Mouse (Mus musculus): ENCODE measurements around the gene Ints3. TPM values are rescaled to one million over a fixed set of nuclear protein-coding genes. Genes with fewer than 3 reads are reported as not detected.

The Ints3 gene
- total RNA-seq (2015) (17.5 and 20.2 TPM in 2 replicates), total RNA-seq (2017) (21.6 and 24.7 TPM in 2 replicates)

DNA sequence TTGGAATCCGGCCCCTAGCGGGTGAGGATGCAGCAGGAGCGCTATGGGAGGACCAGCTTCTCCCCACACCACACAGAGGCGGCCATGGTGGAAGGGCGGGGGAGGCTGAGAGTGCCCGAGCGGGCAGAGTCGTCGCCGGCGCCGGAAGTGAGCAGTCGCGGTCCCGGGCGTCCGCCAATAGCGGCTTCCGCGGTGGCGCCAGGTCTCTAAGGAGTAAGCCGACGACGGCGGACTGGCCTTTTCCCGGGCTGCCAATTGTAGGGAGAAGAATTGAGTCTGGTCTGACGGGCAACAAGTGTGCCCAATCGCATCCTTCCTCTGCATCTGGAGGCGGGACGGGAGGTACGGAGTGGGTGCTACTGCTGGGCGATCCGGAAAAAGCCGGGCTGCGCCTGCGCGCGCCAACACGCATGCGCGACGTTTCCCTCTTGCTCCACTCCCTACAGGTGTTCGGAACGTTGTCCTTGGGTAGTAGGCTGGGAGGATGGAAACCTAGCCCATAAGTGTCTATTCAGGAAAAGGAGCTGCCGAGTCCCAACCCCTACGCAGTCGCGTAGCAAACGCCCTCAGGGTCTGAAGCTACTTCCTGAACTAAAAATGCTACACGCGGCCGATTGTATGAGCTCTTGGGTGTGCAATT lies at the start of gene Ints3:
Gene Ints3, minus strand, starts transcription at position 242 of the 640 bp plus-strand sequence.
- ATAC-seq (replicated peaks; ENCODE audit: poor library complexity), result peak; percentile 96

DNA sequence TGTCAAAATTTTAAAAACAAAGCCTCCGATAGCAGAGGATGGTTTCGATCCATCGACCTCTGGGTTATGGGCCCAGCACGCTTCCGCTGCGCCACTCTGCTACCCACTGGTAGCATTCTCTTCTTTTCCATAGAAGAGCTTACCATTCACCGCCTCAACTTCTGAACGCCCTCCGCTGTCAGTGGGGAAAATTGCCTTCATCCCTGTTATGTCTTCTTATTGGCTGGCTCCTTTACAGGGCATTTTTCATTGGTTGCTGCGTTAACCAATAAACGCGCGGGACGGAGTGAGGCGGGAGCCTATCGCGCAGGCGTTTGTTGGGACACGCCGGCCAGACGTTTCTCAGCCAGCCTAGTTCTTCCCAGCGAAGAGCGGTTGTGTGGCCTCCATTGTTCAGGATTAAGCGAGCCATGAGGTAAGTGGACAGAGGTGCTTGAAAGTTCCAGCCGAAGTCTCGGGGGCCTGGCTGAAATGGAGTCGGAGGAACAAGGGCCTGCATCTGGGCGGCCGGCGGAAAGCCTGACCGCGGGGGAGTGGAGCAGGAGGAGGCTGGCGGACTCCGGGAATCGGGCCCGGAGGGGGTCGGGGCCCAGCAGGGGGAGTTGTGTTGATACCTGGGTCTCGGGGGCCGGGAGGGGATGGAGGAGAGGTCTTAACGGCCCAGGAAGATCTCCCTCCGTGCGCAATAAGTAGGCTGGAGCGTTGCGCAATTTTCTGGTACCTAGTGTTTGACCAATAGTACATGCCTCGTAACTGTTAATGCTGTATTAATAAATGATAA lies 42.6 kb upstream of the Ints3 start, which contains the start of gene Ilf2:
Gene Ilf2, plus strand, starts transcription at position 296 of the 781 bp plus-strand sequence.
- ATAC-seq (replicated peaks; ENCODE audit: poor library complexity), result peak; percentile 97

DNA sequence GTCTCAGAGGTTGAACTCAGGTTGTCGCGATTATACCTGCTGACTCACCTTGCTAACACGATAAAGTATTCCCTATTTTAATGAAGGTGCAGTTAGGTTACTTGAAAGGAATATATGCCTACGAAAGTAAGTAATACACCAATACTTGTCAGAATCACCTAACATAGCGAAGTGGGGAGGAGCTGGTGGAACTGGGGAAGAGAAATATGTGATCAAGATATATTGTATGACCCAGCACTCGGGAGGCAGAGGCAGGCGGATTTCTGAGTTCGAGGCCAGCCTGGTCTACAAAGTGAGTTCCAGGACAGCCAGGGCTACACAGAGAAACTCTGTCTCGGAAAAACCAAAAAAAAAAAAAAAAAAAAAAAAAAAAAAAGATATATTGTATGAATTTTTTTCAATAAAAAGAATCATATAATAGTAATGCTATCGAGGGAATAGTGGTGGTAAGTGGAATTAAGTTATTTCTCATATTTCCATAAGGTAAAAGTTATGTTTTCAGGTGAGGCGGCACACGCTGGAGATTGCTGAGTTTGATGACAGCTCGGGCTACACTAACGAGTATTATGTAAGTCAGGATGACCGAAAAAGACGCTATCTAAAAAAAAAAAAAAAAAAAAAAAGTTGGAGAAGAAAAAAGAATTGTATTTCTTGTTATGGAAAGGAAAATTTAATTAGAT lies 41.9 kb upstream of the Ints3 start:
- ATAC-seq (replicated peaks; ENCODE audit: poor library complexity), result peak; percentile 9; the same call in 1 of the 2 replicates

DNA sequence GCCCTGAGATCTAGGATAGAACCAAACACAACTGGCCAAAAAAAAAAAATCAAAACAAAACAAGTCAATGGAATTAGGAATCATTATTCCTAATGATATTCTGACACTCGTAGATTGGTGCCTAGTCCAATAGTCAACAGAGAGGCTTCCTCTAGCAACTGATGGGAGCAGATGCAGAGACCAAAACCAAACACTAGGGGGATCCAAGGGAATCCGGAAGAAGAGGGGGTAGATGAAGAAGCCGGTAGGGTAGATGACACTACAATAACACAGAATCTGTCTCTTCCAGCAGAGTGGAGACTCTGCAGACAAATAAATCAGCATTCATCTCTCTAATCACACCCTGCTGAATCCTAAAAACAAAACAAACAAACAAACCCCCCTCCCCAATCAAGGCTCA lies 38.8 kb upstream of the Ints3 start:
- ATAC-seq (replicated peaks; ENCODE audit: poor library complexity), result peak; percentile 63

DNA sequence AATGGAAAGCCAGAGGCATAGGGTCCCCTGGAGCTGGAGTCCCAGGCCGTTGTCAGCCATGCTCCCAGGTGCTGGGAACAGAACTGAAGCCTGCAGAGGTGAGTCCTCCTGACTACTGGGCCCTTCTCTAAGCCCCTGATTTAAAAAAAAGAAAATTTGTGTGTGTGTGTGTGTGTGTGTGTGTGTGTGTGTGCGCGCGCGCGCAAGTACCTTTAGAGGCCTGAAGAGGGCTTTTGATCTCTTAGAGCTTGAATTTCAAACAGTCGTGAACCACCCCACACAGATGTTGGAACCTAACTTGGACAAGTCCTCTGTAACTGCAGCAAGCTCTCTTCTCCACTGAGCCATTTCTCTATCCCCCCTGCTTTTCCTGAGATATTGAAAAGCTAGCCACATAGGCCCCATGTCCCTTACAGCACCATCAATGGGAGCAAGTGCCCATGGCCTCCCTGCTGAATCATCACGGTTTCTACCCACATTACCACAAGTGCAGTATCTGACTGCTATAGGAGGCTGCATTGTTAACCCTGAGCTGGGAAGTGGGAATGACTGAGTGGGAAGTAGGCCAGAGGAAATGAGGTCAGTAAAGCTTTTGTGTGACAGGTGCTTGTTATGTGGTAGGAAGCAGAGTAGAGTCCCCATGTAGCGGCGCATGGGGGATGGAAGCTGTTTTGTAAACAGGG lies 34.3 kb upstream of the Ints3 start:
- ATAC-seq (replicated peaks; ENCODE audit: poor library complexity), result no peak

DNA sequence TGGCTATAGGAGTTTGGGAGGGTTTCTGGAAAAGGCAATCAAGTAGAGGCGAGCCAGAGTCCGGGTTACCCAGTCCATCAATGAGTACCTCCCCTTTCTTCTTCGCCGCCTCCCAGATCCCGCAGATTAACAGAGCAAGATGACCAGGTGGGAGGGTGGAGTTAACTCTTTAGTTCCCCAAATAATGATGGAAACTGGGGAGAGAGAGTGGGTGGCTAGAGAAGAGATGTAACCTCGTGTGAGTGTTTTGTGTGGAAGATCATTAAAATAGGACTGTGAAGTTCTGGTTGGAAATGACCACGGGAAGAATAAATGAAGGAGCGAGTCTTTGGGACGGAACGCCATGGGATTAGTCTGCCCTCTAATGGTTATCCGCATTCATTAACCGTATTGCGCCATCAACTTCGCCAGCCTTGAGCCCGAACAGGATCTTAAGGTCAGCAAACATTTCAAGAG lies 32.9 kb upstream of the Ints3 start:
- ATAC-seq (replicated peaks; ENCODE audit: poor library complexity), result peak; percentile 57

DNA sequence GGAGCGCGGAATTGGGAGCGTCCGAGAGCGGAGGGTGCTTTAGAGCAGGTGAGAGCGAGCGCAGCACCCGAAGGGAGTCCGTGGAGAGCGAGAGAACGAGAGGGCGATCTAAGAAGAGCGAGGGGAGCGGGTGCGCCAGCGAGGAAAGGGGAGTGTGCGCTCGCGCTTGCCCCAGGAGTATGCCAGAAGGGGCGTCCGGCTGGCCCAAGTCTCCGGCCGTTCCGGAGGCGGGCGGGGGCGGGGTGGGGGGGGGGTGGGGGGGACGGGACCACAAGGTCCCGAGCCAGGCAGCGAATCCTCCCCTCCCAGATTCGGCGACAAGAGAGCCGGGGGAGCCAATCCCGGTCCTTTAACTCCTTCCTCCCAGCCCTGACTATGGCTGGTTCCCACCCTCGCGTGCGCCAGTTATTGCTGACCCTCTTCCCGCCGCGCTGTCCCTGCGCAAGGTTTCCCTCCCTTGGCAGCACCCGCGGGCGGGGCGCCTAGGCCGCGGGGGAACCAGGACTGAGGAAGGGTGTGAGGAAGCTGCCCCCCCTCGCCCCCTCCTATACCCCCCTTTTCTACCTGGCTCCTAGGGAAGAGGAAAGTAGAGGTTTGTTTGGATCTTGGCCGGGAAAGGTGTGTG lies 32.4 kb upstream of the Ints3 start, which contains the start of gene Npr1:
Gene Npr1, minus strand, starts transcription at position 181 of the 625 bp plus-strand sequence.
- peak; percentile 13; the same call in 1 of the 2 replicates for ATAC-seq (replicated peaks; ENCODE audit: poor library complexity)

DNA sequence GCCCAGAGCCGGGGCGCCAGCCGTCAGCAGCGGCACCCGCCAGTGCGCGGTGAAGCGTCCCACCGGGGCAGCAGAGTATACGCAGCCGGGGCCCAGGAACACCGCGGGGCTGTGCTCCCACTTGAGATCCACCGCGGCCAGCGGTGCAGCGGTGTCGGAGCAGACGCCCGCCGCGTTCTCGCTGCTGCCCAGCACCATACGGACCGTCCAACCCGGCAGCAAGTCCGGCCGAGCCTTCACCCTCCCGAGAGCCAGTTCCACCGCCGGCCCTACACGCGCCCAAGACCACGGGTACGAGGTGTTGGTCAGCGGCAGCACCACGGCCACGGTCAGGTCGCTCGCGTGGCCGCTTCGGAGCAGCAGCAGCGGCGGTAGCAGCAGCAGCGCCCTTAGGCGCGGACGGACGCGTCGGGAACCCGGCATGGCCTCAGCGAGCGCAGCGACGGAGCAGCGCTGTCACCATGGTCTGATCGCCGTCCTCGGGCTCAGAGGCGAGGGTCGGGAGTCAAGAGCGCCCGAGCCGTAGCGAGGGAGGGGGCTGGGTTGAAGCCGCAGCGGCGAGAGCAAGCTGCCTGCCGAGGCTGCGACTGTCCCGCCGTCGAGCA lies 31.8 kb upstream of the Ints3 start:
- peak; percentile 11 for ATAC-seq (replicated peaks; ENCODE audit: poor library complexity)

DNA sequence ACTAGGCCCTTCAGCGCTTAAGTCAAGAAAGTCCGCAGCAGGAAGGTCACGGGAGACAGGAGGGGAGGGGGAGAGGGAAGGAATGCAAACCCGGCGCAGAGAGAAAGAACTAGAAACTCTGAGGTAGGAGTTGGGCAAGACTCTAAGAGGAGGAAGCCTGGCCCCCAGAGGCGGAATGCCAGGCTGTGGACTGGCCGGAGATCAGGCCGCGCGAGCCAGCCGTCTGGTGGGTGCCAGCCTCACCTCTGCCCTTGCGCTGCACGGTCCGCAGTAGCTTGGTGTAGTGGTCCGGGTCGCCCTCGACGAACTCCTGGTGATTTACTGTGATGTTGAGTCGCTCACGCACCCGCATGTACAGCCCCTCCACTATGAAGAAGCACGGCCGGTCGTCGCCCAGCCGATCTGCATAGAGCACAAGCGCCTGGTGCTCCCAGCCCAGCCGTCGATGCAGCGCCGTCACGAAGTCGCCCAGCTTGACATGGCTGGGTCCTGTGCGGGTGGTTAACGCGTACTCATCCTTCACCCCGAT lies 31.2 kb upstream of the Ints3 start:
- ATAC-seq (replicated peaks; ENCODE audit: poor library complexity), result peak; percentile 33

DNA sequence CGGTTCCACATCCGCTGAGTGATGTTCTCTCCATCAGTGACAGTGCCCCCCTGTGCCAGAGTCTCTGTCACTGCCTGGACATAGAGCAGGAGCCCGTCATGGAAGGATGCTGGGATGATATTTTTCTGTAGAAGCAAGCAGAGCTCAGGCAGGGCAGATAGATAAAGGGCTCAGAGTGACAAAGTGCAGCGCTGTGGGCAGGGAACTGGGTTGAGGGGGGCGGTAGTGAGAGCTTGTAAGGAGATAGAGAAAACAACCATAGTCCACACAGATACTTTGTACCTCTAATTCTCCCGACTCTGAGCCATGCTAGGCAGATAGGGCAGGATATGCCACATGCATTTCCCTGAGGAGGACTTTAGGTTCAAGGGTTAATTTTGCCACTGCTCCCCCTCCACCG lies 29.2 kb upstream of the Ints3 start:
- ATAC-seq (replicated peaks; ENCODE audit: poor library complexity), result no peak

DNA sequence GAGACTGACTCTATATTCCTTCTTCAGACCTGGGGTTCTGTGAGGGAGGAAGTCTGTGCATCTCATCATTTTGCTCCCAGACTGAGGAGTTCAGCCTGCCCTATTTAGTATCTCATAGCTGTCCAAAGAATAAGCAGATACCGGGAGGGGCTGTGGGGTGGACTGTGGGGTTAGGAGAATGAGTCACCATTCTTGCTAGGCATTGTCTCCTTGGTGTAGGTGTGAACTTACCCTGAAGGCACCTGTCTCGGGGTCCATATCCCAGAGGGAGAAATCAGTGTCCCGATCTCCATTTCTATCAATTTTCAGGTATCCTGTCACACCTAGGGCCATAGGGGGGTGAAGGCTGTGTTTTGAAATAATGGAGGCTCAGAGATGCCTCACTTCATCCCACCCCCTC lies 28.5 kb upstream of the Ints3 start:
- ATAC-seq (replicated peaks; ENCODE audit: poor library complexity), result no peak

DNA sequence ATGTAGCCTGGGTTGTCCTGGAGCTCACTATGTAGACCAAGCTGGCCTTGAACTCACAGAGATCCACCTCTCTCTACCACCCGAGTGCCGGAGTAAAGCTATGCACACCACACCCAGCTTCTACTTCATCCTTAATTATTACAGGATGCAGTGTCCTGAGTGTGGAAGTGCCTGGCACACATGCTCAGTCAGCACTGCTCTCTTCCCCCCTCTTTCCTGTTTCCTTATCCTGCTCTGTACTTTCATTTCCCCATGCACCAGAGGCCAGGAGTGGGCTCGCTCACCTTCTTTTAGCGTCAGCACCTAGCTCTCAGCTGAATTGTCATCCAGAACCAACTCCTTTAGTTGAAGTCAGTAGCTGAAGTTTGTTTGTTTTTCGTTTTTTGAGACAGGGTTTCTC lies 26.9 kb upstream of the Ints3 start:
- no peak for ATAC-seq (replicated peaks; ENCODE audit: poor library complexity)

DNA sequence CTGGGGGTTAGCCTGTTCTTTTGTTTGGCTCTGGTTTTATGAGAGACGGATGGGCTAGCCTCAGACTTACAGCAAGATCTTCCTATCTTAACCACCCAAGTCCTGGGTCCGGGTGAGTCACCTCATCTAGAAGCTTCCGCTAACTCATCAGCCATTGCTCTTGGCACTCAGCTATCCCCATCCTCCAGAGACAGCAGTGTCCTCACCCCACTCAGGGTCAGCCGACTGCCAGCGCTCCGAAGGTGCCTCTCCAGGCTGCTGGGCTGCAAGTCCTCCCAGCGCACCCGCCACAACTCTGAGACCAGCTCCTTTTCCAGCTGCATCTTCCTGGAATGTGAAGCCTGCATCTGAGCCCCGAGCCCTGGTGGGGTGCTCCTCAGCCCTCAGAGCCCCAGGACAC lies 26.3 kb upstream of the Ints3 start:
- no peak for ATAC-seq (replicated peaks; ENCODE audit: poor library complexity)

DNA sequence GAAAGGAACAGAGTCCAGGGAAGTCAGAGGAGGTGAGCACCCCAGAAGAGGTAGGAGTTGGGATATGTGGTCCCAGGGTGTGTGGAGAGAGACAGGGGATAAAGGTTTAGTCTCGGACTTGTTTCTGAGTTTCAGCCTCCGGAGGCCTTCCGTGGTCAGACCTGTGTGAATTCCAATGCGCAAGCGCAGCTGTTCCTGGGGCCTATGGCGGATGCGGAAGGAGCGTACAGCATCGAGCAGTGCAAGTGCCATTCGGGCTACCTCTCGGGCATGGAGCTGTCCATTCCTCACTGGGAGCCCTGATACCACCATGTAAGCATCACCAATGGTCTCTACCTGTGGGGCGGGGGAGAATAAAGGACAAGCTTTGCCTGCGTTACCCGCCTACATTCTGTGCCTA lies 21.5 kb upstream of the Ints3 start:
- ATAC-seq (replicated peaks; ENCODE audit: poor library complexity), result no peak

DNA sequence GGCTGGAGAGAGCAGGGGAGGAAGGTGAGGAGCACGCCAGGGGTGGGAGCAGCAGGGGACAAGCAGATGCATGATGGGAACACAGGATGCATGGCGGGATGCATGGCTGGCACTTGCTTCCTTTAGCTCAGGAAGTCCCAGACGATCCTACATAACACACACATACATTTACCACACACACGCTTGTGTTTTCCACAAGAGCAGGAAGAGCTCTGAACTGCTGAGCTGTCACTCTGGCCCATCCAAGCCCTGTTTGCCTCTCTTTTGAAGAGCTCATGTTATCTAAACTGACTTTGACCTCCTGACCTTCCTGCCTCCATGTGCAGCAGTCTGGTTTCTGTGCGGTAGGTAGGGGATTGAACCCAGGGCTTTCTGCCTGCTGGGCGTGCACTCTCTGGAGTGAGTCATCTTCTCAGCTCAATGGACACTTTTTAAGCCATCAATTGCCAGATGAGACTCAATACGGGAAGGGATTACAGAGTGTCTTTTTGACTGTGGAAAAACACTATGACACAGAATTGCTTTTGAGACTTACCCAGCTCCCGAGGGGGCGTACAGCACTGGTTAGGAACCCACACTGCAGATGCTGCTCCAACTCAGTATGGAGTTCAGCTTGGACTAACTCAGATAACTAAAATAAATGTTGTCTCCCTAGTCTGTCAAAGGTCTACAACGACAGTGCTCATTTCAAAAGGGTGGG lies 18.1 kb upstream of the Ints3 start:
- no peak for ATAC-seq (replicated peaks; ENCODE audit: poor library complexity)

DNA sequence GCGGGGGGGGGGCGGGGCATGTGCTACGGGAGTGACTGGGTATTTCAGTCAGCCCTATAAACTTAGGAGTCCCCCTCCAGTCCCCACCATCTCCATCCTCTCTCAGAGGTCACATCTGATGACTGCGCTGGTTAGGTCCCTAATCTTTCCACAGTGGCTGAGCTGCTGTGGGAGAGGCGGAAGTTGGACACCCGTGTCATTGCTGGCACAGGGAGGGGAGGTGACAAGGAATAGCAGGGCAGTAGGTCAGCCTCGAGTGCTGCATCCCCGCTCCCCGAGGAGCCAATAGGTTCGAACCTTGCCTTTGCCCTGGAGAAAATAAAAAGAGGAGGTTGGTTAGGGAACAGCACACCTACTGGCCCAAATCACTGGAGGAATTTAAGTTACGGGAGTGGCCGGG lies 17.5 kb upstream of the Ints3 start:
- ATAC-seq (replicated peaks; ENCODE audit: poor library complexity), result no peak

DNA sequence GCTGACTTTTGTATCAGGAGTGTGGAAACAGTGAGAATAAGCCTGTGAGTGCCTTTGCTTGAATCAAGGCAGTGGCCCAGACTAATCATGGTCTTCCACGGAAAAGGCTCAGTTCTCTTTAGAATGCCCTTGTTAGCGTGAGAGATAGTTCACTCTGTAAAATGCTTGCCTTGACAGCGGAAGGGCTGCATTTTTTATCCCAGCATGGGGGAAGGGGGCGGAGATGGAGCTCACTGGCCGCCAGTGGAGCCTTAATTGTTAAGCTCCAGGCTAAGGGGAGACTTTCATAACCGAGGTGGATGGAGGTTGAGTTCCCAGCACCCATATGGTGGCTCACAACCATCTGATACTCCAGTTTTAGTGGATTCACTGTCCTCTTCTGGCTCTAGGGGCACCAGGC lies 15.2 kb upstream of the Ints3 start:
- ATAC-seq (replicated peaks; ENCODE audit: poor library complexity), result no peak

DNA sequence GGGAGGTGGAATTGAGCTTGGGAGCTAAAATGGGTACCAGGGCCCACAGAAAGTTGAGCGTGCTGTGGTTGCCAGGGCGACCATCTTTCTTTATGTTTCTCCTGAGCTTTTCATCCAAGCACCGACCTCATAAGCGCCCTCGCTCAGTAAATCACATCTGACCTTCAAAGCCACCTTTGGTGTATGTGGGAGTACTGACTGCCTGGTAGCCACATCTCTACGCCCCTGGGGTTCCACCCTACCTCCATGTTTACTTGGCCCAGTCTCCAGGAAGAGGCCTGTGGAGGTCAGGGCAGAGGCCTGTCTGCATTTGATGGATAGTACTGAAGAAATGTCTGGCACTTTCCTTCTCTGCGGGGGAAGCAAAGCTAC lies 13.7 kb upstream of the Ints3 start:
- ATAC-seq (replicated peaks; ENCODE audit: poor library complexity), result no peak

DNA sequence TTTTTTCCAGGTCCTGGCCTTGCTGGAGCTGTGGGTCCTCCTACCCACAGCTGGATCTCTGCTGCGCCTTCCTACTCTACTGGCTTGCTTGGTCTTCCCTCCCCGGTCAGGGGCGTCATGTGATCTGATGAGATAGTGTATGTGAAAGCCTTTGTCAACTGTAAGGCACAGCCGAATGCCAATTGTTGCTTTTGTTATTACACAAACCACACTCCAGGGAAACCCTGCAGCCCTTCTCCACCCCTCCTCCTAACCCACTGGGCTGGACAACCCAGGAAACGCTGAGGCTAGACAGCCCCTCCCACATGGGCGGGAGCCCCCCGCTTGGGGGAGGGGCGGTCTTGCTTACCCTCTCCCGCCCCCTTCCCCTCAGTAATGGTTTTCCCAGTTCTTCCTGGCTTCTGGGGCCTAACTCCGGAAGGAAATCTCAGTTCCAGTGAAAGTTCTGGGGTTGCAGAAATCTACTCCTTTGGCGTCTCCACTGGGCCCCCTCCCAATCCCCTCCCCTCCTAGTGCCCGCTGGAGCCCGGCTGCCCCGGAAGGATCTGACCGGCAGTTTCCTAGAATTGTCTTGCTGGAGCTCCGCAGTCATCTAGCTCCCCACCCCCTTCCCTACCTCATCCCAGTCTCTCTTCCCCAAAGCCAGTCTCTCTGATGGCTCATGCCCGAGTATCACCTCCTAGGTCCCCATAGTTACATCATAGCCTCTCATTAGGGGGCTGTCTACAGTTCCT lies 13.1 kb upstream of the Ints3 start:
- peak; percentile 87 for ATAC-seq (replicated peaks; ENCODE audit: poor library complexity)

Data from megakaryocyte progenitor cell, adult 5-6 weeks (primary cell).